Mouse (Mus musculus) layer of hippocampus, adult 9-10 months (tissue): ENCODE measurements at regions not wholly inside any gene's neighbourhood (a gene's known extent, or its start where the extent isn't known, plus 50 kb on each side); places are given as distances from the start of the nearest gene placed in this dataset.

ENCODE experiments used
- DNase-seq: peaks from one replicate; pipeline ENCODE4 v3.0.0; 2022; ENCODE audit warnings: low spot score

DNA sequence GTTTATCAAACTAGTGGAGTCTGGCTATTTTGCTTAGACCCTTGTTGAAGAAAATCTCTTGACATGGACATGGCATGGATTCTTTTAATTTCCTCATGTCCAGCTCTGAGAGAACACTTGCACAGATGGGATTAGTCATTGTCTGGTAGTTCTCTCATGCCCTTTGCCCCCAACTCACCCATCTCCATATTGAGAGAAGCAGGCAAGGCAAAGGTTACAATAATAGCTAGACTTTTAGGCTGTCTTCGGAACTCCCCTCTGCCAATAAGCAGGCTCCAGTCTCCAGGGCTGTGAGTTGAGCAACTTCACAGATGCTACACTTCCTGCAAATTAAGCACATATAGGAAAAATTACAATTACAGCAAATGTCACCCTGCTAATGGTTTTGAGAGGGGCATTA lies 558.0 kb upstream of the Alcam start:
- no peak for DNase-seq

DNA sequence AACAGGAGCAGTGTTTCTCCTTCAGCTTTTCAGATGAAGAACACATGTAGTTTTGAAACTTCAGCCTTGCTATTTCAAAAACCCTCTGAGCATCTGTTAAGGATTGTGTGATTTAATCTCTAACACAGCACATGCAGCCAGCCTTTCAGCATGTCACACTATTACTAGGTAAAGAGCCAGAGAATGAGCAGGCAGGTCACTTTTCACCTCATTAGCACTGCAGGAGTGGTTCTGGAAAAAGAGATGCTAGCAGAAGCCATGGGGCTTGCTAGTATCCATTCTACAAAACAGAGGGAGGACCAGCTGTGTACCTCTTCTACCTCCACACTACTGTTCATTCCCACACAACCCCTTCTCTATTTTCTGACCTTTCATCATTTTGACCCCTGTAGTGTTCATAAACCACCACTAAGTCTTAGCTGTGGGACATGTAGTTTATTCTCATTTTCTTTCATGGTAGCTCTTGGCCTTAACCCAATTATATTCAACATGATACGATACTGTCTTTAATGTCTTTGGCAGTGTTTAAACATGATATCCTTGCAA lies 535.1 kb upstream of the Alcam start:
- no peak for DNase-seq

DNA sequence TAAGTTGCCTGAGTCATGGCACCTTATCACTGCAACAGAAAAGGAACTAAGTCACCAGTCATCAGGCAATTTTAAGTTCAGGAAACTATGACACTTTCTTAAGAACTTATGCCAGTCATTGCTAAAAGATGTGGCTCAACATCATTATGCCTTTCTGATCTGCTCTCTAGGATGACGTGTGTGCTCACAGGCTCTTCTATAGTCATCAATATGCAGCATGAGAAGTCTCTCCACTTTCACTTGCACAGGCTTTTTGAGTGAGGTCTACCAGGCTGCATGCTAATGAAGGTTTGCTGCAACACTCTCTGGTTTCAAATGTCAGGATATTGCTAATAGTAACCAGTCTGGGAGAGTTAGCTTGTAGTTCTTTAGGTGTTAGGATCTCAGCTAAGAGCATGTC lies 530.5 kb upstream of the Alcam start:
- no peak for DNase-seq

DNA sequence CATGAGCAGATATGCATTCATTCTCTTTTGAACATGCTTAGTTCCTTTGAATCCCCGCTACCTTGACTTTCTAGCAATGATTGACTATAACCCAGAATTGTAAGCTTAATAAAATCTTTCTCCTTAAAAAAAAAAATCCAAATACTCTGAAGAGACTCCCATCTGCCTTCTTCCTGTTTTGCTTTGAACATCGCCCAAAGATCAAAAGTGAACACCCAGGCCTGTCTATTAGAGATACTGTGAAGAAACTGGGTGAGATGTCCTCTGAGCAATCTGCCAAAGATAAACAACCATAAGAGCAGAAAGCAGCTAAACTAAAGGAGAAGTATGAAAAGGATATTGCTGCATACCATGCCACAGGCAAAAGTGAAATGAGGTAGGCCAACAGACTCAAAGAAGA lies 527.1 kb upstream of the Alcam start:
- DNase-seq: no peak

DNA sequence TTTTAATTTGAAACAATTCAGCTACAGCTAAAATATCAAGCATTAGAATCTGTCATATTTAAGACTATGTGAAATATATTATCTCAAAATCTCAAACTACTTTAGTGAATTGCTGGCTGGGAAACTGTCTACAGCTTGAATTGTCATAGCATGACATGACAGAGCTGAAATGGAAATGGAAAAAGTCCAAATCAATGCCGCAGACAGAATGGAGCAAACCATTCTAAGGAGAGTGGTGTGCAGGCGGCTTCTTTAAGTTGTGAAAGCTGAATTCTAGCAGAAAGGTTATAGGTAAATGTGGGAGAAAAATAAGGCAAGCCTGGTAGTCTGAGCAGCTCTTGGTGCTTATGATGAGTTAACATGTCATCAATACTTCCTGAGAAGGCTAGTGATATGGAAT lies 518.9 kb upstream of the Alcam start:
- no peak for DNase-seq

DNA sequence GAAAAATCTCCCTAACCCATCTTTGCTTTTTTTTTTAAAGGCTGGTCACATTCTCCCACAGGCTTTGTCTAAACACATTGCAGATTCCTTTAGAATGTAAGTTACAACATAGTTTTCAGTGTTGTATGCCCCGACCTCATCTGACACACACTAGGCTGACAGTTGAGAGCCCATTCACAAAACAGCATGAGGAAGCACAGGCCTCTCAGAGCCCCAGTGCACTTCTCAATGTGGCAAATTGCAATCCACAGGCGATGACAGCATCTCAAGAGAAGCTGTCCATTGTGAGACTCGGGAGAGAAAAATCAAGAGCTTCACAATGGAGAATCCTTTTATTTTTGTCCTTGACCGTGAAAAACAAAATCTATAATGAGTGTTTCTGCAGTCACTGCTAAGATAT lies 493.8 kb upstream of the Alcam start:
- no peak for DNase-seq

DNA sequence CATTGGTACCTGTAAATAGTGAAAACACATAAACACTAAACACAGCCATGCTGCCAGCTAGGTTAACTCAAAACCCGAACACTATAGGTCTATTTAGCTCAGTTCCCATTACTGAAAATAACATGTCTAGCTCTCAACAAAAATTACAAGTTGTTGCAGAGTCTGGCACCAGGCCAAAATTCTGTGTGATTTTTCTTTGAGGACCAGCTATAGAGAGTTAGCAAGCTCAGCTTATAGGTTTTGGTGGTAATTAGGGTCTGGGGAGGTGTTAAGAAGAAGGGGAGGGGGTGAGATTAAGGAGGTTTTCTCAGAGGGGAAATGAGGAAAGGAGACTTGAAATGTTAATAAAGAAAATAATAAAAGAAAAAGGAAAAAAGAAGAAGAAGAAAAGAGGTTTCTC lies 480.9 kb upstream of the Alcam start:
- no peak for DNase-seq

DNA sequence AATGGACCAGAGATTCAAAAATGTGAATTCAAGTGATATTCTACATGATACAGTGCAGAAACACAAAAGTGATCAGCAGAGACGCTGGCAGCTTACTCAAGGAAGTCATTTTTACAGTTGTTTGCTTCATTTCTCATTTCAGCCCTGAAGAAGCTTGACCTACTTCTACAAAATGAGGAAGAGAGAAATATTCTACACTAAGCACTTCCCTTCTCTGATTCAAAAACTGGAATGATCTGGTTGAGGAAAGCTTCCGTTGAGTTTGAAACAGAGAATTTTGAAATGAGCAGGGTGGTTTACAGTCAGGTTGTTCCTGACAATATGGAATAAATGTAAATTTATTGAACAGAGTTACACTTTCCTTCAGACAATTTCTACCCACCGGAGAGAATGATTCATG lies 478.1 kb upstream of the Alcam start:
- no peak for DNase-seq

DNA sequence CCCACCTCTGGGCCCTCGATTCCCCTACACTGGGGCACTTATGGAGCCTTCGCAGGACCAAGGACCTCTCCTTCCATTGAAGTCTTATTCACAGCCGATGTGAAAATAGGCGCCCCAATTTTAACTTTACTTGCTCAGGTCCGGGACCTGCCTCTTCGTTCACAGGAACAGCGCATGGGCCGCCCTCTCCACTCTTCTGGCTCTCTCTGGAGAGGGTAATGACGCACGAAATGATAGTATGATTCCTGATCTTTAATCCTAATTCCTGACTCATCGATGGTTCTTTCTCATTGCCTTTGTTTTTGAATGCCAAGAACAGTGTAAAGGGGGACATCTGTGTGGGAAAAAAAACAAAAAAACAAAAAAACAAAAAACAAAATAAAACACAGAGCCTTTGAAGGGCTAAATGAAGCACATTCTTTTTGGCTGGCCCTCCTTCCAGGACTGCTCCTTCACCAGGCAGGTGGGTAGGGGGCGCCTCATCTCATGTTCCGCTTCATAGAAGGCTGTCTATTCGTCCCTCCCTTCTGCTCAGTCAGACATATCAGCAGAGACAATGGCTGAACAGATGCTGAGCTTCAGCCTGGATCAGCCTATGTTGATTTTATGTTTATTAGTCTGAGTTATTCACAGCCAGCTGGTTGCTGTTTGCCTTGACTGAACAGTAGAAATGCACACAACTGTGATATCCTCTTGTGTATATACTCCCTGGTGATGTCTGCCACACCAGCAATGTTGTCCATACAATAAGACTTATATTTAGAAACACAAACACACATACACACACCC lies 438.8 kb upstream of the Alcam start:
- no peak for DNase-seq

DNA sequence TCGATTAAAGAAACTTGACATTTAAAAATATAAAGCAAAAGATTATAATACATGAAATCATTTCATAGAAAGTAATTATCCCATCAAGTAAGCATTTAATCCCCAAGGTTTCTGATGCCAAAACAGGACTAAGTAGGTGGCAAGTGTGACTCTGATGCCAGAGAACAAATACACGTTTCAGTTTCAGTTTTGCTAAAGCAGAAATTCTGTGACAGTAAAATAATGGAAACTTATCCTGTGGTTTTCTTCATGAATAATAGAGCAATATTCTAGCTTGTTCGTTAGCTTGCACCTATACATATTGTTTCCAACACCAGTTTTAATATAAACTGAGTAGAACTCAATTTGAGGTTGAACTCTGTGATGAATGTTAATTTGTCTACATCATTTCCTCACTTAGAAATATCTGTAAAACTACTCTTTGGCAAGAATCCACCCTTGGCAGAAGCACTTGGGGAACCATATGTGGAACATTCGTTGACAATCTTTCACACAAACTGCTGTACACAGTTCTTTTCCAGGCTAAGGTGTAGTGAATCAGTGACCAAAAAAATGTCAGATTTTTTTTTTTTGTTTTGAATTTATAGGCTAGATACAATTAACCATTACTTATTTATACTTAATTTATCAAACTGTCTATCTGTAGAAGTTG lies 425.7 kb upstream of the Alcam start:
- DNase-seq: peak; percentile 42

DNA sequence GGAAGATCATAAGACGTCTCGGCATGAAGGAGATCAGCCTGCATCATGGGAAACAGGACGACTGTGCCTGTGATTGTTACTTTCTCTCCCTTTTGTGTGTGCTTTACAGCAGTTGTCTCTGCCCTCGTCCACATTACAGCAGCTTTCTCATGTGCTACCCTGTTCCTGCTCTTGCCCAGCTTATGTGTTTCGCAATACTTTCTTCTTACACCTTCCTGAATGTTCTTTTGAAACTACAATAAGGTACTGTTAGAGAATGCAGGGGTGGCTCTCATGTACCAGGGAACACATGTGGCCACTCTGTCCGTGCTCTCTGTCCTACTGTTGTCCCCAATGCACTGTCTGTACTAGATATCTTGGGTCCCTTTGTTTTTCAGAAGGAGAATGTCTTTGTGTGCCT lies 414.0 kb upstream of the Alcam start:
- DNase-seq: no peak

DNA sequence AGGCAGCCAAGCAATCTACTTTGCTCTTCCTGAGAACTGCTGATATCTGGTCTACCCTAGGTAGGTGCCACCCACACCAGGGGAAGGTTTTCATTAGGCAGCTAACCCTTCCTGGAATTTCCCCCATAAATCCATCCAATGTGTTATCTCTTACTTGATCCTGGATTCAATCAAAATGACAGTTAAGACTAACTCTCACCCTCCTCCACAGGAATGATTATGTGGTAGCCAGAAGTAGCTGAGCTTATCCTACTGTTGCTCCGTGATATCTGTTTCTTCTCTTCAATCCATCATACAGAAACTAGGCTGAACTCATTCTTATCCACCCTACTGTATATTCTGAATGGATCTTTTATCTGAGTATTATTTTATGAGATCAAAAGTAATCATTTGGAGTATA lies 409.7 kb upstream of the Alcam start:
- no peak for DNase-seq

DNA sequence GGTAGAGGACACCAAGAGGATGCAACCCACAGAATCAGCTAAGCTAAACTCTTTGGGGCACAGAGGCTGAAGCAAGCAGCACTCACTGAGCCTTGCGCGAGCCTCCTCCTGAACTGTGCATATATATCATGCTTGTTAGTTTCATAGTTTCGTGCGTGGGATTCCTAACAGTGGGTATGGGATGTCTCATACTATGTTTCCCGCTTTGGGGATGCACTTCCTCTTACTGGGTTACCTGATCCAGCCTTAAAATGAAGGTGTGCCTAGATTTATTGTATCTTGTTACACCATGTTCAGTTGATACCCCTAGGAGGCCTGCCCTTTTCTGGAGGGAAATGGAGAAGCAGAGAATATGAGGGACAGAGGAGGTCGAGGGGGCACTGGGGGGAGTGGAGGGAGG lies 407.4 kb upstream of the Alcam start:
- DNase-seq: no peak

DNA sequence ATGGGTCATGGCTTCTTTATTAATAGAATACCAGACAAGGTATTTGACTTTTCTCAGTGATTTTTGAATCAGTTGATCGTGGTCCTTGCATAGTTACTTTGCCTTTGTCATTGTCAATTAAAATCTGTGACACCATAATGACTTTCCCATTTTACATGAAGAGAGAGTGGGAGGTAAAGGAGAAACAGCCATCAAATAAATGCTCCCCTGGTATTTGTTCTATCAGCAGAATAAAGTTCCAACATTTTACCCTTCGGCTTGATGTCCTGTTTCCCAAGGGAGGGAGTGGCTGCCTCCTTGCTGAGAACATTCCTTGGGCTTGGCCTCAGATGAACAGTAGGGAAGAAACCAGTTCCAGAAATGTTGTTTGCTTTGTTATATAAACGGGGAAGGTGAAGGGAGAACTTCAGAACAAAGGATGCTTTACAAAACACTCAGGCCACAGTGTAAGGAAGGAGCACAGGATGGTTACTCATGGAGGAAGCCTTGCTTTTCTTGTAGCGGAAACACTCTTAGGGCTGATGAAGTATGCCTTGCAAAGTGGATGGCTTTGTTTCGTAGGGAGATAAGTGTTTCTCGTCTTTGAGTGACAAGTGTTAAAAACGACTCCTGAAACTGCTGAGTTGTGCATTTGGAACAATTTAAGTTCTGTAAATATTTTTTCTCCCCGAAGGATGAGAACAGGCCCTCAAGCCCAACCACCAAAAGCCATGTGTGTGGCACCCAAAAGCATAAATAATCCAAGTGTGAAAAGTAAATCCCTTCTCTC lies 404.8 kb upstream of the Alcam start:
- DNase-seq: no peak

DNA sequence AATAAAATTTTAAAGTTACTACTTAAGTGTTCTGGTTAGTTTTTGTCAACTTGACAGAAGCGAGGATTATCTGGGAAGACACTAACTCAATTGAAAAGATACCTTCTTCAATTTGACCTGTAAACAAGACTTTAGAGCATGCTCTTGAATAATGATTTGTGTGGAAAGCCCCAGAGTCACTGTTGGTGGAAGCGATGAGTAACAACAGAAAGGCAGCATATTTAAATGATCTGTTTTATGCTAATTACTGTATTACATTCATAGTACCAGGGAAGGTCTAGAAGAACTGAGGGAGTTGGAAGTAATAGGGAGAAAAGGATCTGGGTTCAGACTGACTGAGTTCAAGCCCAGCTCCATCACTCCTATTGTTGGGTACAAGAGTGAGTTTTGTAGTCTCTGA lies 397.3 kb upstream of the Alcam start:
- DNase-seq: no peak

DNA sequence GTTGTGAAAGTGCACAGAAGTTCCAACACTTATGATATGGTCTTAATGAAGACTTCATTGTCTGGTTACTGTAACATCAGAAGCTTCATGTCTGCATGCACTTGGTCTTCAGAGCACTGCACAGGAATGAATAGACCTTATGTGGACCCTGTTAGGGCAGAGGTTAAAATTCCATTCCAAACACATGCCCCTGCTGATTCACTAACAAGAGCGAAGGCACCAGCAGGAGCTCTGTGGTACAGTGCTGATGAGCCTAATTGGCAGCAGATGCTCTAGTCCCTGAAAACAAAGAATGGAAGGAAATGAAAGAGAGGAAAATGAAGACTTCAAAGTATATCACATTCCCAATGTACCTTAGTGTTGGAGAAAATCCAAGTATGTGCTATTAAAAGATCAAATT lies 365.1 kb upstream of the Alcam start:
- DNase-seq: no peak

DNA sequence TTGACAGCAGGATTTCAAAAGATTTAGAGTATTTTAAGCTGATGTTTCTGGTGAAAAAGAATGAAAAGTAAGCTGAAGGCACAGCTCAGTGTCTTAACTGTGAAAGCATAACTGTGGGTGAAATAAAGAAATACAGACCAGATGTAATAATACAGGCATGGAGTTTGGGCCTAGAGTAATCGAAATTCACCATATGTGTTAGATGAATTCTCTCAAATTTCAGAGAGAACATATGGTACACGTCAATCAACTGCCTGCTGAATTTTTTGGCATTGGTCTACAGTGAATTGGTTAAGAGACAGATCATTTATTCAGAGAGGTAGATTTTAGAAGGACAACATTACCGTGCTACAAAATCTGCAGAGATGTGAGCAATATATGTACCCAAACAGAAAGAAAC lies 357.3 kb upstream of the Alcam start:
- DNase-seq: no peak

DNA sequence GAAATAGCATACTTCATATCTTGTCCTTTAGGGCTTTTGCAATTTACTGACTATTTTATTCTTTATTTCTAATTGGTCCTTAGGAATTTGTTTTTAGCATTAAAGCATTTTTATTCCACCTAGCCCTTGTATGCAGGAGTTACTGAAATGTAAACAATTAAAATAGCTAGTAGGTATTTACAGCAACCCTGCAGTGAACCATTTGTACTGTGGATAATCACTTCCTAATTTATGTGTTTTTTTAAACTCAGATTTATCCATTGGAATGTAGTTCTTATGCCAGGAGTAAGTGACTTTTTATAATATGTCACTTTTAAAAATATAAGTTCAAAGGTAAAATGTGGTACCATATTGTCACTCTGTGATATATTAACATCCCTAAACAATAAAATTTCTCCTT lies 350.5 kb upstream of the Alcam start:
- DNase-seq: no peak

DNA sequence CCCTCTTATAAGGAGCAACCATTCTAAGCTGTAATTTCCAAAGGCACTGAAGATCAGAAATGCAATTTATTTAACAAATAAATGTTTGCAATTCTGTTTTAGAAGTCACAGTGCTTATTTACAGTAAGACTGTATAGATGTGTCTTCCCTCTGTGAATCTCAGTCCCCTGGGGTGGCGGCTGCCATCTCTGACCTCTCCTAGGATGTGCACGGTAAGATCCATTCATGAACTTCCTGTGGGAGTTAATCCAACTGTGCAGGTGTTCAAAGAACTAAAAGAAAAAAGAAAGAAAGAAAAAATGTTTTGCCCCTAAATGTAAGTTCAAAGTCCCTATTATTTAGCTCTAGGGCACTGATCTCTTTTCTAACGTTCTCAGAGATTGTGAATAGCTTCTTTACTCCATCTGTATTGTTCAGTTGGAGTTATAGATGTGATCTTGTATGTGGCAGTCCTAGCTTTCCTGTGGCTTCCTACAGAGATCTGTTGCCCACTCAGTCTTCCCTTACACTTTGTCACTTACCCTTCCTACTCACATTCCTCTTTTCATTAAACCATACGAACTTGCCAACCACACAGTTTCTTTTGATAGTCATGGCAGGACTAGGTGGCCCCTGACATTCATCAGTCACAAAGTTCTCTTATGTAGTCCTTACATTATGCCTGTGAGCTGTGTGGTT lies 346.0 kb upstream of the Alcam start:
- no peak for DNase-seq

DNA sequence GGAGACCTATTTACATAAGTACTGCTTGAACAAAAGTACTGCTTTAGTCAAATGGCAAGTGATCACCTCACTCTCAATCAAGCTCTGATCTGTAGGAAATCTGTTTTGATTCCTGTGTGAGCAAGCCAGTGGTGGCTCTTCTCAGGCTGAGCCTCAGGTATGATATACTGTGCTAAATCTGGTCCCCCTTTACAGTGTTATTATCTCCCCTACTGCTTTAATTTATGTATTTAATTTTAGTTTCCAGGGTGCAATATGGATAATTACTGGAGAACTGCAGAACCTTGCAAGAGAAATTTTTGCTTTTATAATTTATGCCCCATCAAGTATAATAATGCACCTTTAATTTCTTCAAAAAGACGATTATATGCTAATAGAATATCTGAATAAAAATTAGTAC lies 341.3 kb upstream of the Alcam start:
- DNase-seq: no peak

DNA sequence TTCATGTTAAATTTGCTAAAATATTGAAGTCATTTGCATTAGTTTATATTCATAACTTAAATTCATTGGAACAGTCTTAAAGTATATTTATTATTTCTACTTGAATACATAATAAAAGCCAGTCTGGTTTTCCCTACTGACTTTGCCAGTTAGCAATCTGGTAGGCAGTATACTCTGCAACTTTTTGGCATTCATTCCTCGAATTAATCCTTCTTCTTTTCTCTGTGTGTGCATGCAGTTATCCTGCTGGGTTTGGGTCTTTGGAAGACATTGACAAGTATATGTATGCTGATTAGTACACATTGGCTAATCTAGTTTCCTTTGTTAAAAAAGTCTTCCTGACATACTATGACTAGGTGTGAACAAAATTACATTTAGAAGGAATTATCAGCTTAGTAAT lies 336.1 kb upstream of the Alcam start:
- DNase-seq: no peak

DNA sequence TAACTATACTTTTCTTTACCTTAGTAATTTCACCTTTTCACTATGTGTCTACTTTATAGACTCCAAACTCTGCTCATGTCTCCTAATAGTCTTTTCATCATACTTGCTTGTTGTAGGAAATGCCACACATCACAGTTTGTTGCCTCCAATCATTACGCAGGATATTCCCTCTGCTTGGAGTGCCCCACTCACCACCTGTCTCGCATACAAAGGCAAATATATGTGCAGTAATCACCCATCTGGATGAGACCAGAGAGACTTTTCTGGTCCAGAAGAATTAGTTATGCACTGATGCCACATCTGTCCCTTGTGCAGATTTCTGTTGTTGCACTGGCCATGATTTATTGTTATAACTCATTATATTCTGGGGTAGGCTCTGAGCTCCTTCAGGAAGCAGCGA lies 293.9 kb upstream of the Alcam start:
- DNase-seq: no peak

DNA sequence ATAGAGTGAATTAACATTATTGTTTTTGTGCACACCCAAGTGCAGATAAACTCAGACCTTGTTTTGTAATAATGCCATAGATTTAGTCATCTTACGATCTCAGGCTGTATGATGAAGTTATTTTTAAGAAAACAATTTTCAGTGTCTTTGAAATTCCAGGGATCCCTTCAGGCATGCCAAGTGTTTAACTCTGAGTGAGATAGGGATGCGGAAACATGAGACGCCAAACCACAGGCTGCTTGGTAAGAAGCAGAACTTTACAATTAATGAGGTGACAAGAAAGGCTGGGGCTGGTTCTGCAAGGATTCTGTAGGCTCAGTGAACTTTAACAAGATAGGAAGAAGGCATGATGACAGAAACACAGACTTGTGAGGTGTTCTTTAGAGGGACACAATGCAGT lies 292.3 kb upstream of the Alcam start:
- DNase-seq: no peak
